Mouse (Mus musculus) lung, adult 18-20 months (tissue): Measurements from ENCODE around the gene Cdv3.

Experiments
- DNase-seq, 2 experiments: peaks; one replicate each; pipeline ENCODE4 v3.0.0; 2022; ENCODE audit warnings: mixed read lengths in 2 of 2

The Cdv3 gene

GRCm38 (mm10) chr9:103369951-103370350, 4.3 kb upstream of the Cdv3 start:
- no peak for DNase-seq

GRCm38 (mm10) chr9:103366356-103366755, 716 bp upstream of the Cdv3 start:
- no peak for DNase-seq

- DNase-seq: peak; percentile 68 to 73
Observed at GRCm38 (mm10) chr9:103364601-103365289, 895 bp downstream of the Cdv3 start.

GRCm38 (mm10) chr9:103363730-103364417, 1.8 kb downstream of the Cdv3 start:
- DNase-seq: peak; percentile 16 to 24

GRCm38 (mm10) chr9:103363088-103363487, 2.6 kb downstream of the Cdv3 start:
- no peak for DNase-seq

- no peak for DNase-seq
Observed at GRCm38 (mm10) chr9:103360642-103361041, 5.0 kb downstream of the Cdv3 start.

- no peak for DNase-seq
Observed at GRCm38 (mm10) chr9:103358545-103358944, 7.1 kb downstream of the Cdv3 start.

GRCm38 (mm10) chr9:103357893-103358292, 7.7 kb downstream of the Cdv3 start:
- DNase-seq: no peak

GRCm38 (mm10) chr9:103353500-103354260, 12.0 kb downstream of the Cdv3 start:
- peak in 1 of 2 experiments; percentile 38 for DNase-seq

- no peak for DNase-seq
Observed at GRCm38 (mm10) chr9:103348791-103349190, 16.8 kb downstream of the Cdv3 start.

- DNase-seq: no peak
Observed at GRCm38 (mm10) chr9:103347996-103348490, 17.6 kb downstream of the Cdv3 start.

GRCm38 (mm10) chr9:103347045-103347444, 18.6 kb downstream of the Cdv3 start:
- no peak for DNase-seq

- DNase-seq: no peak
Observed at GRCm38 (mm10) chr9:103336912-103337311, 28.7 kb downstream of the Cdv3 start.

- no peak for DNase-seq
Observed at GRCm38 (mm10) chr9:103332663-103333062, 33.0 kb downstream of the Cdv3 start.

- no peak for DNase-seq
Observed at GRCm38 (mm10) chr9:103326449-103326848, 39.2 kb downstream of the Cdv3 start.

- DNase-seq: peak in 1 of 2 experiments; percentile 32
Observed at GRCm38 (mm10) chr9:103324678-103325077, 41.0 kb downstream of the Cdv3 start.

GRCm38 (mm10) chr9:103309832-103310231, 55.8 kb downstream of the Cdv3 start:
- DNase-seq: no peak

- no peak for DNase-seq
Observed at GRCm38 (mm10) chr9:103305332-103306041, 60.2 kb downstream of the Cdv3 start.

- DNase-seq: peak; percentile 91 to 93
Observed at GRCm38 (mm10) chr9:103304927-103305326, 60.7 kb downstream of the Cdv3 start, which contains the start of the genes 1300017J02Rik and Topbp1. Gene 1300017J02Rik, minus strand, starts transcription at chr9:103305082. Gene Topbp1, plus strand, starts transcription at chr9:103305215.
